Mouse (Mus musculus): ENCODE data around the gene Gk2. TPM values are rescaled to one million over a fixed set of nuclear protein-coding genes. Genes with fewer than 3 reads are reported as not detected.

Gene Gk2
- total RNA-seq, 2 experiments from 2014 or later = not detected

Other genes starting within 250 kb of the Gk2 start
- not detected in 2 replicates for gene Naa11, start 64.6 kb downstream of the Gk2 start, total RNA-seq (2014; fragmentation: Nextera tagmentation)
- not detected in 2 replicates for gene Naa11, start 64.6 kb downstream of the Gk2 start, total RNA-seq (2017)